Mouse (Mus musculus) bone marrow macrophage, adult 2 months (primary cell): ENCODE results near the gene Cntnap5a.

Experiments
- CTCF ChIP-seq: IDR thresholded peaks from 2 replicates; pipeline ENCODE4 v1.5.1; 2012; ENCODE audit warnings: low read depth, mild to moderate bottlenecking, low read length, moderate library complexity
- POLR2A ChIP-seq: IDR thresholded peaks from 2 replicates; pipeline ENCODE4 v1.6.1; 2012; ENCODE audit warnings: mild to moderate bottlenecking, low read depth, low read length, borderline replicate concordance

- TF ChIP-seq POLR2A (no peak), CTCF (no peak)
Observed at GRCm38 (mm10) chr1:115658343-115659064, 26.1 kb upstream of the Cntnap5a start.
